Mouse (Mus musculus): Measurements from ENCODE around the gene Dbndd2.

- no peak for TF ChIP-seq CTCF (IDR thresholded peaks at IDR 0.05; ENCODE audit: low read depth)
- TF ChIP-seq EP300 (IDR thresholded peaks at IDR 0.05; ENCODE audit: low read depth): no peak
Observed at GRCm38 (mm10) chr2:164537003-164537402, 51.1 kb downstream of the Dbndd2 start.
